Mouse (Mus musculus) midbrain, embryonic 14.5 days (tissue): ENCODE measurements around the gene Plekhm3. TPM values are rescaled to one million over a fixed set of nuclear protein-coding genes. Genes with fewer than 3 reads are reported as not detected.

ENCODE experiments used
- ATAC-seq: fragments of 200-750 bp; cut with Nextera tagmentation; 2 replicates; pipeline ENCODE4 v1.8.0; 2017; ENCODE audit warnings: moderate number of reproducible peaks, moderate library complexity; ENCODE audit not compliant: low FRiP score, low TSS enrichment
- DNase-seq: peaks from one replicate; pipeline ENCODE4 v3.0.0-alpha.2; 2015
- H3K27ac ChIP-seq: fragments of 300-500 bp; sonication (generic); replicated peaks from 2 replicates; pipeline ENCODE4 v1.5.1; 2014; ENCODE audit warnings: mild to moderate bottlenecking, low read depth, low read length, moderate library complexity
- H3K27me3 ChIP-seq: fragments of 300-500 bp; sonication (generic); 2 replicates; pipeline ENCODE4 v1.6.1; 2014; ENCODE audit warnings: low read length, control low read depth, mixed read lengths; ENCODE audit not compliant: control insufficient read depth, insufficient read depth
- H3K36me3 ChIP-seq: fragments of 300-500 bp; sonication (generic); 2 replicates; pipeline ENCODE4 v1.6.1; 2014; ENCODE audit warnings: low read length, control low read depth; ENCODE audit not compliant: control insufficient read depth, insufficient read depth
- H3K4me1 ChIP-seq: fragments of 300-500 bp; sonication (generic); 2 replicates; pipeline ENCODE4 v1.6.1; 2014; ENCODE audit warnings: mild to moderate bottlenecking, antibody characterized with exemption, low read length, control low read depth; ENCODE audit not compliant: control insufficient read depth, insufficient read depth
- H3K4me2 ChIP-seq: fragments of 300-500 bp; sonication (generic); 2 replicates; pipeline ENCODE4 v1.6.1; 2014; ENCODE audit warnings: mild to moderate bottlenecking, low read length, moderate library complexity
- H3K4me3 ChIP-seq: fragments of 300-500 bp; sonication (generic); replicated peaks from 2 replicates; pipeline ENCODE4 v1.5.1; 2014; ENCODE audit warnings: low read depth, low read length
- H3K9ac ChIP-seq: fragments of 300-500 bp; sonication (generic); replicated peaks from 2 replicates; pipeline ENCODE4 v1.6.1; 2014; ENCODE audit warnings: mild to moderate bottlenecking, low read length, moderate library complexity
- H3K9me3 ChIP-seq: fragments of 300-500 bp; sonication (generic); 2 replicates; pipeline ENCODE4 v1.6.1; 2016; ENCODE audit warnings: low read length, control low read depth, mixed read lengths; ENCODE audit not compliant: control insufficient read depth
- WGBS: fragments of 180-500 bp; shearing (Covaris S2); extraction: QIAGEN DNeasy Blood & Tissue Kit; methylation state at CpG from one replicate; pipeline ENCODE4 v1.1.7; 2014; 5-methylcytosine and 5-hydroxymethylcytosine counted together
- polyA plus RNA-seq: library from polyadenylated mRNA; unstranded; fragments of >200 nt; fragmentation: Nextera tagmentation; extraction: Ambion mirVana; gene quantifications from 2 replicates; pipeline ENCODE4 v1.2.1, GENCODE M21; 2014

The Plekhm3 gene
- polyA plus RNA-seq, 1 experiment from 2014 or later: 11.7 TPM

GRCm38 (mm10) chr1:64853738-64854730 lies 102.6 kb downstream of the Plekhm3 start:
- Histone ChIP-seq H3K4me1 (peaks cover 8% of the 10 kb centered on the region), H3K27ac (no peak overlapping the region), H3K4me3 (no peak overlapping the region), H3K4me2 (no peak overlapping the region), H3K27me3 (no peaks in the 10 kb centered on the region), H3K36me3 (no peaks in the 10 kb centered on the region), H3K9ac (no peak overlapping the region), H3K9me3 (no peaks in the 10 kb centered on the region)
- no peak for ATAC-seq
- 22% methylated on average over 5 of the region's 5 CpGs for WGBS
- DNase-seq: peak; percentile 60

GRCm38 (mm10) chr1:64853244-64853643 lies 103.4 kb downstream of the Plekhm3 start:
- ATAC-seq: no peak
- WGBS: 70% methylated on average over 2 of the region's 2 CpGs

GRCm38 (mm10) chr1:64852272-64852671 lies 104.4 kb downstream of the Plekhm3 start:
- Histone ChIP-seq H3K27ac (no peak overlapping the region), H3K4me3 (no peak overlapping the region), H3K9ac (no peak overlapping the region), H3K9me3 (no peaks in the 10 kb centered on the region), H3K4me2 (no peak overlapping the region), H3K4me1 (peaks cover 15% of the 10 kb centered on the region), H3K36me3 (no peaks in the 10 kb centered on the region), H3K27me3 (no peaks in the 10 kb centered on the region)
- 83% methylated on average over 2 of the region's 2 CpGs for WGBS
- DNase-seq: no peak
- ATAC-seq: no peak

More at GRCm38 (mm10) chr1:64853244-64853643, 103.4 kb downstream of the Plekhm3 start:
- Histone ChIP-seq H3K27ac (no peak overlapping the region), H3K27me3 (no peaks in the 10 kb centered on the region), H3K9ac (no peak overlapping the region), H3K9me3 (no peaks in the 10 kb centered on the region), H3K4me2 (no peak overlapping the region), H3K4me1 (peaks cover 8% of the 10 kb centered on the region), H3K4me3 (no peak overlapping the region), H3K36me3 (no peaks in the 10 kb centered on the region)
- no peak for DNase-seq

GRCm38 (mm10) chr1:64850345-64850744 lies 106.3 kb downstream of the Plekhm3 start:
- Histone ChIP-seq H3K4me1 (peaks cover 15% of the 10 kb centered on the region), H3K4me2 (no peak overlapping the region), H3K4me3 (no peak overlapping the region), H3K9me3 (no peaks in the 10 kb centered on the region), H3K27ac (no peak overlapping the region), H3K9ac (no peak overlapping the region), H3K27me3 (no peaks in the 10 kb centered on the region), H3K36me3 (no peaks in the 10 kb centered on the region)
- ATAC-seq (no peak), DNase-seq (no peak)
- WGBS: 85% methylated on average over 2 of the region's 2 CpGs

DNA sequence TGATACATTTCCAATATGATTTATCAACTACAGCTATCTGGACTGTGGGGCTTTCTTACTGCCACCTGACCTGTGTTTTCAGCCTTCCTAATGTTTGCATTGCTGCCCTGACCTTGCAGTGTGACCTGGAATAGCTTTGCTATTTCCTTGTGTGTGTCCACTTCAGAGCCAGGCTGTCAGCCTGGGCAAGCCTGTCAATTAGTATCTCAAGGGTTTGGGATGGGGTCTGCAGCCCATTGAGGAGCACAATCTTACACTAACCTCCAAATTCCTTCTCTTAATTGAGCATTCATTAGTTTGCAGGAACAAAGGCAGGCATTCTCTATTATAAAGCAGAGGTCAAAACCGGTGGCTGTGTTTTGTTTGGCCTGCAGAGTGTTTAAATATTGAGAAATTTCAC lies 107.6 kb downstream of the Plekhm3 start:
- H3K27ac ChIP-seq: no peak overlapping the region
- H3K4me1 ChIP-seq: peaks cover 15% of the 10 kb centered on the region
- no peak for ATAC-seq
- no peaks in the 10 kb centered on the region for H3K36me3 ChIP-seq
- no peaks in the 10 kb centered on the region for H3K27me3 ChIP-seq
- no peak overlapping the region for H3K4me3 ChIP-seq
- no peak overlapping the region for H3K9ac ChIP-seq
- DNase-seq: no peak
- whole genome bisulfite sequencing: 42% methylated on average over 1 of the region's 1 CpGs
- no peaks in the 10 kb centered on the region for H3K9me3 ChIP-seq
- H3K4me2 ChIP-seq: no peak overlapping the region

GRCm38 (mm10) chr1:64848081-64848480 lies 108.5 kb downstream of the Plekhm3 start:
- WGBS: 33% methylated on average over 7 of the region's 7 CpGs
- no peaks in the 10 kb centered on the region for H3K27me3 ChIP-seq
- H3K36me3 ChIP-seq: no peaks in the 10 kb centered on the region
- peak; percentile 27 for DNase-seq
- no peak overlapping the region for H3K4me2 ChIP-seq
- ATAC-seq: no peak
- H3K9ac ChIP-seq: no peak overlapping the region
- H3K4me3 ChIP-seq: no peak overlapping the region
- peaks cover 7% of the 10 kb centered on the region for H3K4me1 ChIP-seq
- H3K27ac ChIP-seq: no peak overlapping the region
- H3K9me3 ChIP-seq: no peaks in the 10 kb centered on the region

DNA sequence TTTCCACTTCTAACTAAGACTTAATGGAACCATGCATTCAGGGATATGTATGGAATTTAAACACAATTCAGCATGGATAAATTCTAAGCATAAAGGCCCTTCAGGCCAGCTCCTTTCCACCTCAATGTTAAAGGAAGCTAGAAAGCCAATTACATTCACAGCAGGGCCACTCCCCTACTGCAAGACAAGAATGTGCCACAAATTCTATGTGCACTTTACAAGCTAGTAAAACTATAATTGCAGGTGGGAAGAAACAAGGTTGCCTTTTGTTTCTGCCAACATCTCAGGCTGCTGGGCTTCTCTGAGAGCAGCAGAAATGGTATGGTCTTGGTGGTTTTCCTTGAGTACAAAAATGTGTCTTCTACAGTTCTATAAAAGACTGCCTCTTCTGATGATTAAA lies 109.1 kb downstream of the Plekhm3 start:
- Histone ChIP-seq H3K4me3 (no peak overlapping the region), H3K4me2 (no peak overlapping the region), H3K9me3 (no peaks in the 10 kb centered on the region), H3K27me3 (no peaks in the 10 kb centered on the region), H3K9ac (no peak overlapping the region), H3K36me3 (no peaks in the 10 kb centered on the region), H3K4me1 (peaks cover 7% of the 10 kb centered on the region), H3K27ac (no peak overlapping the region)
- DNase-seq (no peak), ATAC-seq (no peak)

GRCm38 (mm10) chr1:64844978-64845377 lies 111.6 kb downstream of the Plekhm3 start:
- Histone ChIP-seq H3K9ac (no peak overlapping the region), H3K27ac (no peak overlapping the region), H3K27me3 (no peaks in the 10 kb centered on the region), H3K4me3 (no peak overlapping the region), H3K9me3 (no peaks in the 10 kb centered on the region), H3K36me3 (no peaks in the 10 kb centered on the region), H3K4me2 (no peak overlapping the region), H3K4me1 (peaks cover 7% of the 10 kb centered on the region)
- ATAC-seq (no peak), DNase-seq (no peak)
- 75% methylated on average over 3 of the region's 3 CpGs for WGBS
